Mouse (Mus musculus): ENCODE results near the gene Cenpb. TPM values are rescaled to one million over a fixed set of nuclear protein-coding genes. Genes with fewer than 3 reads are reported as not detected.

The Cenpb gene
- total RNA-seq, 2 experiments from 2014 or later = 70.4 to 73.5 TPM

- no peak for DNase-seq (ENCODE audit: low spot score in 2 of 2)
Observed at GRCm38 (mm10) chr2:131139287-131139686, 40.6 kb downstream of the Cenpb start.

- no peak for DNase-seq (ENCODE audit: low spot score in 2 of 2)
Observed at GRCm38 (mm10) chr2:131138760-131139159, 41.1 kb downstream of the Cenpb start.

GRCm38 (mm10) chr2:131138296-131138695, 41.6 kb downstream of the Cenpb start:
- no peak for DNase-seq (ENCODE audit: low spot score in 2 of 2)

- no peak for DNase-seq (ENCODE audit: low spot score in 2 of 2)
Observed at GRCm38 (mm10) chr2:131135521-131136139, 44.2 kb downstream of the Cenpb start.

- no peak for DNase-seq (ENCODE audit: low spot score in 2 of 2)
Observed at GRCm38 (mm10) chr2:131134826-131135400, 45.0 kb downstream of the Cenpb start.

GRCm38 (mm10) chr2:131134381-131134780, 45.5 kb downstream of the Cenpb start:
- DNase-seq (ENCODE audit: low spot score in 2 of 2) = no peak

- DNase-seq (ENCODE audit: low spot score in 2 of 2) = no peak
Observed at GRCm38 (mm10) chr2:131132930-131133547, 46.8 kb downstream of the Cenpb start, which contains the start of gene Gm11037. Gene Gm11037 (plus strand): TSS chr2:131133497.

GRCm38 (mm10) chr2:131132111-131132888, 47.6 kb downstream of the Cenpb start:
- no peak for DNase-seq (ENCODE audit: low spot score in 2 of 2)

- no peak for DNase-seq (ENCODE audit: low spot score in 2 of 2)
Observed at GRCm38 (mm10) chr2:131130849-131131248, 49.0 kb downstream of the Cenpb start.

GRCm38 (mm10) chr2:131129836-131130235, 50.0 kb downstream of the Cenpb start:
- DNase-seq (ENCODE audit: low spot score in 2 of 2) = no peak

GRCm38 (mm10) chr2:131128636-131129157, 51.2 kb downstream of the Cenpb start:
- DNase-seq (ENCODE audit: low spot score in 2 of 2) = no peak

- DNase-seq (ENCODE audit: low spot score in 2 of 2) = no peak
Observed at GRCm38 (mm10) chr2:131128211-131128610, 51.7 kb downstream of the Cenpb start.

GRCm38 (mm10) chr2:131127161-131127730, 52.6 kb downstream of the Cenpb start, which contains the start of gene Hspa12b:
Gene Hspa12b (plus strand): TSS chr2:131127280.
- DNase-seq (ENCODE audit: low spot score in 2 of 2) = no peak

- DNase-seq (ENCODE audit: low spot score in 2 of 2) = no peak
Observed at GRCm38 (mm10) chr2:131125964-131126815, 53.7 kb downstream of the Cenpb start.

Other genes starting within 250 kb of the Cenpb start
- 10 to 100 TPM; 61.4 to 65.5 TPM for gene Gfra4, start 137.0 kb downstream of the Cenpb start, total RNA-seq (2021)
- under 1 TPM; 0.18 to 0.74 TPM for gene Adam33, start 116.3 kb downstream of the Cenpb start, total RNA-seq (2021)
- gene Siglec1, start 93.3 kb downstream of the Cenpb start, total RNA-seq (2021) = under 1 TPM; 0.36 to 0.47 TPM
- gene Hspa12b, start 52.8 kb downstream of the Cenpb start, total RNA-seq (2021) = 1 to 10 TPM; 6.1 to 8.3 TPM
- not detected for gene Gm11037, start 46.6 kb downstream of the Cenpb start, total RNA-seq (2021)
- gene 1700037H04Rik, start 20.0 kb downstream of the Cenpb start, total RNA-seq (2021) = 10 to 100 TPM; 57.7 to 60.0 TPM
- 10 to 100 TPM; 15.5 to 15.9 TPM for gene Cdc25b, start 6.9 kb upstream of the Cenpb start, total RNA-seq (2021)
- gene Spef1, start 7.2 kb upstream of the Cenpb start, total RNA-seq (2021) = 1 to 10 TPM; 7.2 to 9.0 TPM
- gene Ap5s1, start 27.0 kb upstream of the Cenpb start, total RNA-seq (2021) = 10 to 100 TPM; 22.1 to 24.4 TPM
- gene Mavs, start 54.0 kb upstream of the Cenpb start, total RNA-seq (2021) = 1 to 10 TPM; 7.6 to 9.4 TPM
- gene Pank2, start 82.4 kb upstream of the Cenpb start, total RNA-seq (2021) = 10 to 100 TPM; 51.1 to 60.1 TPM
- gene Rnf24, start 172.8 kb upstream of the Cenpb start, total RNA-seq (2021) = 10 to 100 TPM; 28.8 to 32.3 TPM